Mouse (Mus musculus): ENCODE results near the gene Foxc2.

Gene Foxc2

GRCm38 (mm10) chr8:121115948-121116347 is at the start of gene Foxc2:
TSS of gene Foxc2 (plus strand) at chr8:121116171.
- peak; percentile 76 for DNase-seq

DNA sequence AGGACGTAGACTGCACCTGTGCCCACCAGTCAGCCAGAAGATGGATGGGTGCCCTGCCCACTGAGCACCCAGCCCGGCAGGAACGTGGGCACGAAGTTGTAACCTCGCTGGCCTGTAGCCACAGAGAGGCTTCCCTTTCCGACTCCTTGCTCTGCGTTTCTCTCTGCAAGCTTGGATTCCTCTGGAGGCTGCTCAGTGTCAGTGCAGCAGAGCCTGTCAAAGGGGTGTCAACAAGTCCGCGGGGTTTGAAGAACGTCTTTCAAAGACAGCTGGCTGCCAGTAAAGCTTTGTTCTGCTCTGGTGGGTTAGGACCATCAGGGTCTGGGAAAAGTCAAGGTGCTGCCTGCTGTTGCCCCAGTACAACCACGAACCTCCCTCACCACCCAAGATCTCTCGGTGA is 44.5 kb upstream of the Foxc2 start:
- no peak for DNase-seq

DNA sequence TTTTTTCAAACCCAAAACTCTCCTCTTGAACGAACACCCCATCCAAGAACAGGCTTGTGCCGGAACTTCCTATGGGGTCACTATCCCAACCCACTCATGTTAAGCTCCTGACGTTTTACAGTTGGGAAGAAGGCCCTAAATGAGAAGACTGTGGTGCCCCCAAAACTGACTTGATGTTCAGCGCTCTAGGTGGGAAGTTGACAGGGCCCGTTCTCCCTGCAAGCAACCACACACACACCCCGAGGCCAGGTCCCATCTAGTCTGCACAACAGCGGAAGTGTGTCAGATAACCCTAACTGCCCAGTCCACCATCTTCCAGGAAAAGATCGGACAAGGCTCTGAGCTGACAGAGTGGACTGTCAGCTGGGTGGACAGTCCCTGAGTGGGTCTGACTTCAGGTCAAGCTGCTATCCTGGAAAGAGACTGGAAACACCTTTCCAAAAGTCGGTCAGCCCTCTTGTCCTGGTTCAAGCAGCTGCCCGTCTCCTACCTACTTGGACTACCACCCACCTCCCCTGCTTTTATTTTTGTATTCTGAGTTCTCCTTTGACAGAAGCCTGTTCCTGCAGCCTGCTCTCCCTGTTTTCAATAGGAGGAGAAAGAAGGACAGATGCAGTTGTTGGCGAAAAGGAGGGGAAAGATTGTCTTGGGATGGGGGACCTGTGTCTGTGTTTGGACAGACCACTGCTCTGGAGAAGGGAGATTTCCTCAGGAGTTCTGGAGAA is 43.4 kb upstream of the Foxc2 start:
- no peak for DNase-seq

DNA sequence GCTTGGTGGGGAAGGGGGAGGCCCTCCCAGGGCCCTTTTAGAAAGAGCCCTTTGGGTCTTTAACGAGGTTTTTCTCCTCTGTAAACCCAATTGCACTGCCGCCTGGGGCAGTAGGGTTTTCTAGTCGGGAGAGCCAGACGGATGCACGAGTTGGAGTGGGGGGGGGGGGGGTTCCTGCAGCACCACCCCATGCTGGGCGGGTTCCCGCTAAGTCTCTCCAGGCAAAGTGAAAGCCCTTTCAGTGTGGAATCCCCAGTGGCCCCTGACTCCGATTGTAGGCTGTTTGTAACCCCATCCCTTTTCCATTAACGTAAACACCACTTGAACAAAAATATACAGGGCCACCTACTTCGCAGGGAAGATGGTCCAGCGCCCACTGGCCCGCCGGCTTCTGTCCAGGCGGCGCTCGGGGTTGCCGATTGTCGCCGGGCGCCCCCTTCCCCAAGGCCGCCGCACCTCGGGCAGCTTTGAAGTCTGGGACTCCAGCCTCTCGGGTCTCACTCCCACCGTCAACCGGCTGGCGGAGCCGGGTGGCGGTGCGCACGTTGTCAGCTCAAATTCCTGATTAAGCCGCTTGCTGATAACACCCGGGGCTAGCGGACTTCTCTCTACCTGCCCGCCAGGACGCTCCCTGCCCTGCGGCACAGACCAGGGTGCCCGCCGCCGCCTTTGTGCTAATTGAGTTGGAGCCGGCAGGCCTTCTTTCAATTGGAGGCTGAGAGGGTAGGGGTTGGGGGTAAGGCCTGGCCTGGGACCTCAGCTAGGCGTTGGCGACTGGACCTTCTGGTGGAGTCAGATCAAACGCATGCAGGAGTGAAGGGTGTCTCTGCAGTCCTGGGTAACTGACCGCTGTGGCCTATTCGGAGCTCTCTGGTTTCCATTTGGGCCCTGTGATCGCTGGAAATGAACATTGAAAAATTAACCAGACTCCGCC is 42.5 kb upstream of the Foxc2 start:
- DNase-seq: no peak

GRCm38 (mm10) chr8:121074108-121074847 is 41.7 kb upstream of the Foxc2 start:
- DNase-seq: no peak

GRCm38 (mm10) chr8:121074848-121075145 is 41.2 kb upstream of the Foxc2 start:
- no peak for DNase-seq

DNA sequence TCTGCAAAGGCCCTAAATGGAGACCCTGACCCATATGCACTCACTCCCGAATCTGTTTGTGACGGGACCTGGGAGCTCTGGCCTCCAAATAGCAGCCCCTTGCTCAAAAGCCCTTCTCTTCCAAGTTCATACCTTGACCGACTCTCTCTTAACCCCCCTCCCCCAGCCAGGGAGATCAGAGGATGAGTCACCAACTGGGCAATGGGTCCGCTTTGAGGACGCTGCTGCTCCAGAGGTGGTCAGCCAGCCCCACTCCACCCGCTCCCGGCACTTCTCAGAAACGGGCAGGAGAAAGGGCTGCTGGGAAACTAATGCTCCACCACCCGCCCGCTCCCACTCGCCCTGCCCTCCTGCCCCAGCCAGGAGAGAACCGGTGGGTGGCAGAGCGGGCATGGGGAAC is 40.0 kb upstream of the Foxc2 start:
- DNase-seq: no peak

DNA sequence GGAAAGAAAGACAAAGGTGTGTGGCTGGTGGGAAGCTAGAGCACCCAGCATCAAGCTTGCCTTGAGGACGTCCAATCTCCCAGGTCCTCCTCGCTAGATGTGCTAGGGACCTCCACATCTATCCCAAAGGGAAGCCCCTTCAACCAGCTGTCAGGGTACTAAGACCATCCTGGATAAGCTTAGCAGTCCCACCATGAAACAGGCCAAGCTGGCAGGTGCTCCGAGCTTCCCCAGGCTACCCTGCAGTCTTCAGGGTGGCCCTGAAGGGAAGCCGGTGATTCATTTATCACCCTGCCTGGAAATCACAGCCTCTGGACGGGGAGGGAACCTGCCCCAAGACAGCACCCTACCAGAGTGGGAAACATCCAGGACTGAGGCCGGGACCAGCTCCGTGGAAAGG is 39.4 kb upstream of the Foxc2 start:
- DNase-seq: no peak

- no peak for DNase-seq
Measured at GRCm38 (mm10) chr8:121078721-121079120, 37.2 kb upstream of the Foxc2 start.

GRCm38 (mm10) chr8:121079201-121079600 is 36.8 kb upstream of the Foxc2 start:
- no peak for DNase-seq

GRCm38 (mm10) chr8:121079944-121080343 is 36.0 kb upstream of the Foxc2 start:
- no peak for DNase-seq

DNA sequence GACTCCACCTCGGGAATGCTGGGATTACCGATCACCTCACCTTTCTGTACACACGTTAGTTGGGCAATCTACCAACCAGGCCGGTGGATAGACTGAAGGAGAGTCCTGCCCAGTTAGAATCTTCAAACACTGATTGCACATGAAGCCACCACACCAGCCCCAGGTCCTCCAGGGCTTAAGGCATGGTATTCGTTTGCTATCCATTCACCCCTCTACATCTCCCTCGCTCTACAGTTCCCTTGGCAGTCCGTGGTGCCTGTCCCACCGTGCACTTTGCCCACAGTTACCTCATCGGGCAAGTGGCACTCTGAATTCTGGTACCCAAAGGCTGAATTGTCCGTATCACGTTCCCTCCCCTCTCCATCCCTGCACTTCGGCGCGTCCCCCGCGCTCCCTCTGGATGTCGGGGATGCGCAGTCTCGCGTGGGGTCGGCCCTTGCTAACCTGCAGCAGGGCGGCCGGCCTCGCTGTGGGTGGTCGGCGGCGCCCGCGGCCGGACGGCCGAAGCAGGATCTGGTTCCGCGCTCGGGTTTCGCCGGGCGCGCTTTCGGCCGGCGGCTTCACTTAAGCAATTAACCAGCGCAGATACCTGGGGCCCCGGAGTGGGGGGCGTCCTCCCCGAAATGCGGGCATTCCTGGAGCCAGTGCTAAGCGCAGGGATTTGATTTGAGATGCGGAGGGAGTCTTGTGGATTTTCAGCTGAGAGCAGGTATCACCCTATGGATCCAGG is 35.4 kb upstream of the Foxc2 start:
- DNase-seq: no peak

- DNase-seq: no peak
Measured at GRCm38 (mm10) chr8:121081398-121081797, 34.6 kb upstream of the Foxc2 start.

DNA sequence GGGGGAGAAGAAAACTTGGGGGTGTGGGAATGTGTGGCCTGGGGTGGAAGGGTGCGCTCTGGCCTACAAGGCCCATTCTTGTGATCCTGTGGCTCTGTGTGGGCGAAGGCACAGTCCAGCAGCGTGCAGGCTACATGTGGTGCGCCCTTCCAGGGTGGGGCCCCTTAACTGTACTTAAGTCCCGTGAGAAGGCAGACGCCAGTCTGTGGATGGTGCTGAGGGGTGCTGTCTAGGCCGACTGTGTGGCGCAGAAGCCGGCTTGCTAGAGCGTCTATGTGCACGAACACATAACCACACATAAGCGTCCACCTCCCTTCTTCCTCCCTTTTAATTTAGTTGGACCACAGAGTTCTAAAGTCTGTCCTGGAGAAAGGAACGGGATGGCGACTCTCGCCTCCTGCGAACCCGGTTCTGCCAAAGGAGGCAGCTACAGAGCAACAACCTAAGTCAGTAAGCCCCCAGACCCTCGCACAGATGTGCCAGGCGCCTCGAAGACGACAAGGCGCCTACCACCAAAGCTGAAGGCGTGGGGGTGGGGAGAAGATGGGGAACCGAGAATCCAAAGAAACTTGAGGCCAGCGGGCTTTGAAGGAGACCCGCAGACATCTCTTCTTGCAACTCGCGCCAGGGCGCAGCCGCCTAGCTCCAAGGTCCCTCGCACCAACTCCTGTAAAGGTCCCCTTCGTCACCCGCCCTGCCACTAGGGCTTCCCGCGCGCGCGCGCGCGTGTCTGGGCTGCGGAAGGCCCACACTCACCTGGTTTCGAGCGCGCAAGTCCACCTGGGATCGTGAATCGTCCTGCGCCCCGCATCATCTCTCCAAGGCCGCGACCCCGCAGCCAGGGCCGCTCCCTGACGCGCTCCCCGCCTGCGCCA is 33.5 kb upstream of the Foxc2 start:
- DNase-seq: no peak

GRCm38 (mm10) chr8:121083093-121083935 is 32.7 kb upstream of the Foxc2 start:
- DNase-seq: peak; percentile 41

DNA sequence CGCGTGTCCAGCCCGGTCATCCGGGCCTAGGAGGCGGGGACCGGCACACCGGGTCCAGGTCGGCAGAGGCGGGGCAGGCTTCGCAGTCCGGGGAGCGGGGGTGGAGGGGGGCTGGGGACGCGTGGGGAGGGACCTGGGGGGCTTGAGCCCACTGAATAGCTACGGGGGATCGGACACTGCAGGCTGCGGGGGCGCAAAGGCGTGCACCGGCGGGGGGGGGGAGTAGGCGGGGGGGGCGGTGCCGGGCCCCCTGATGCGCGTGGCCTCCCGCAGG is 32.1 kb upstream of the Foxc2 start:
- no peak for DNase-seq

- DNase-seq: no peak
Measured at GRCm38 (mm10) chr8:121084210-121084951, 31.6 kb upstream of the Foxc2 start, which contains the start of gene Foxf1. TSS of gene Foxf1 (plus strand) at chr8:121084386.

- DNase-seq: no peak
Measured at GRCm38 (mm10) chr8:121085011-121085410, 31.0 kb upstream of the Foxc2 start.

- no peak for DNase-seq
Measured at GRCm38 (mm10) chr8:121085561-121085960, 30.4 kb upstream of the Foxc2 start.

Measured in thymus, postnatal 4 days (tissue).